Mouse (Mus musculus) liver, embryonic 14 days (tissue): ENCODE data around the gene Kcnj3. TPM values are rescaled to one million over a fixed set of nuclear protein-coding genes. Genes with fewer than 3 reads are reported as not detected.

Experiments used
- polyA plus RNA-seq: library from polyadenylated mRNA; depleted of rRNA; stranded (reverse); fragments of >200 nt; gene quantifications from 2 replicates; pipeline ENCODE4 v1.2.3, GENCODE M21; 2012; rRNA removed

Gene Kcnj3
- 0.01 and 0.02 TPM in 2 replicates for polyA plus RNA-seq

GRCm38 (mm10) chr2:55435721-55436260 lies at the start of gene Kcnj3:
Gene Kcnj3, plus strand, starts transcription at chr2:55435970.

